Mouse (Mus musculus) myocyte (in vitro differentiated cells): ENCODE results near the gene Phka2. TPM values are rescaled to one million over a fixed set of nuclear protein-coding genes. Genes with fewer than 3 reads are reported as not detected.

Experiments
- H3K27me3 ChIP-seq: one replicate; pipeline ENCODE4 v1.6.1; 2011; ENCODE audit not compliant: control insufficient read depth, insufficient read depth, insufficient read length
- H3K36me3 ChIP-seq: one replicate; pipeline ENCODE4 v1.6.1; 2011; ENCODE audit not compliant: control insufficient read depth, insufficient read depth
- H3K4me2 ChIP-seq: one replicate; pipeline ENCODE4 v1.6.1; 2011; ENCODE audit warnings: low read depth, control low read depth
- H3K4me3 ChIP-seq: one replicate; pipeline ENCODE4 v1.5.1; 2011; ENCODE audit warnings: mild to moderate bottlenecking, control low read depth, moderate library complexity
- H3K79me2 ChIP-seq: one replicate; pipeline ENCODE4 v1.6.1; 2011; ENCODE audit not compliant: control insufficient read depth, insufficient read depth
- H3ac ChIP-seq: one replicate; pipeline ENCODE4 v1.6.1; 2011; ENCODE audit not compliant: control insufficient read depth, insufficient read length
- CEBPB ChIP-seq: IDR thresholded peaks from 2 replicates; pipeline ENCODE4 v1.6.1; 2011; ENCODE audit warnings: mild to moderate bottlenecking, moderate library complexity; ENCODE audit not compliant: poor library complexity, insufficient read depth, severe bottlenecking
- E2F4 ChIP-seq: IDR thresholded peaks from one replicate; pipeline ENCODE4 v1.6.1; 2011; ENCODE audit warnings: mild to moderate bottlenecking, control low read depth, moderate library complexity; ENCODE audit not compliant: insufficient read depth
- MAX ChIP-seq: IDR thresholded peaks from one replicate; pipeline ENCODE4 v1.6.1; 2011; ENCODE audit warnings: low read depth, mild to moderate bottlenecking, control low read depth
- MYOD1 ChIP-seq, 3 experiments: IDR thresholded peaks; one replicate each; pipeline ENCODE4 v1.6.1; 2011; ENCODE audit warnings: control low read depth in 2 of 3, low read depth in 2 of 3, mild to moderate bottlenecking in 2 of 3, moderate library complexity in 1 of 3; ENCODE audit not compliant: insufficient read length in 2 of 3, control insufficient read depth in 1 of 3
- MYOG ChIP-seq, 3 experiments: IDR thresholded peaks; one replicate each; pipeline ENCODE4 v1.6.1; 2011; ENCODE audit warnings: control low read depth in 2 of 3, low read depth in 2 of 3, mild to moderate bottlenecking in 2 of 3; ENCODE audit not compliant: insufficient read length in 2 of 3, control insufficient read depth in 1 of 3, insufficient read depth in 1 of 3
- POLR2A ChIP-seq: IDR thresholded peaks from one replicate; pipeline ENCODE4 v1.6.1; 2011; ENCODE audit warnings: low read depth, mild to moderate bottlenecking, control low read depth, moderate library complexity; ENCODE audit not compliant: insufficient read length
- POLR2AphosphoS2 ChIP-seq: IDR thresholded peaks from one replicate; pipeline ENCODE4 v1.6.1; 2011; ENCODE audit warnings: low read depth, control low read depth; ENCODE audit not compliant: insufficient read length
- REST ChIP-seq: IDR thresholded peaks from one replicate; pipeline ENCODE4 v1.6.1; 2011; ENCODE audit warnings: mild to moderate bottlenecking, control low read depth, moderate library complexity; ENCODE audit not compliant: insufficient read depth, insufficient read length
- SRF ChIP-seq: IDR thresholded peaks from one replicate; pipeline ENCODE4 v1.6.1; 2011; ENCODE audit warnings: low read depth; ENCODE audit not compliant: control insufficient read depth, insufficient read length
- TCF12 ChIP-seq: IDR thresholded peaks from one replicate; pipeline ENCODE4 v1.6.1; 2011; ENCODE audit warnings: mild to moderate bottlenecking, control low read depth; ENCODE audit not compliant: poor library complexity, insufficient read depth, severe bottlenecking
- TCF3 ChIP-seq: IDR thresholded peaks from one replicate; pipeline ENCODE4 v1.6.1; 2011; ENCODE audit warnings: low read depth, control low read depth; ENCODE audit not compliant: insufficient read length
- USF1 ChIP-seq: IDR thresholded peaks from one replicate; pipeline ENCODE4 v1.6.1; 2011; ENCODE audit warnings: low read depth, mild to moderate bottlenecking, control low read depth, moderate library complexity
- polyA plus RNA-seq: library from polyadenylated mRNA; unstranded; fragments of >200 nt; fragmentation: generic; extraction: Trizol; gene quantifications from one replicate; pipeline ENCODE4 v1.2.1, GENCODE M21; 2012; ENCODE audit warnings: missing spikeins

Gene Phka2
- polyA plus RNA-seq, 1 experiment: 12.1 TPM

DNA sequence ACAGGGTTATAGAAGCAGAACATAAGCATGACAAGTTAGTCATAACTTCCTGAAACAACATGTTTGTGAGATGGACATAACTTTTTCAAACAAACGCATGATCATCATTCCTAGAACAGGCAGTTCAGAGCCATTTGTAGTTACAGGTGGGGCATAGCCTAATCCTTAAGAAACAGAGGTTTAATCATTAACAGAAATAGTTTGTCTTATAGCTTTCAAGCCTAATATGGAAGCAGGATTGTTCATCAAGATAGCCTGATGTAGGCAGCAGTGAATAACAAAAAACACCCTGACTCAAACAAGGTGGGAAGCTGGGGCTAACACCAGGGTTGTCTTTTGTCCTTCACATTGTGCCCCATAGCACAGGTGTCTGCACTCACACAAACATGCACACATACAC, 100.8 kb downstream of the Phka2 start:
- H3K4me3 ChIP-seq: no peak overlapping the region
- no peak overlapping the region for H3K4me2 ChIP-seq
- TF ChIP-seq MYOD1 (IDR thresholded peaks at IDR 0.05; ENCODE audit: control insufficient read depth in 1 of 3, insufficient read length in 2 of 3, low read depth in 2 of 3) (no peak), USF1 (no peak), SRF (no peak), MYOG (IDR thresholded peaks at IDR 0.05; ENCODE audit: control insufficient read depth in 1 of 3, insufficient read depth in 1 of 3, insufficient read length in 2 of 3, low read depth in 2 of 3) (no peak), CEBPB (no peak), E2F4 (no peak), POLR2AphosphoS2 (no peak), MAX (no peak), REST (no peak)
- no peak overlapping the region for H3ac ChIP-seq
- H3K79me2 ChIP-seq: no peaks in the 10 kb centered on the region
- H3K36me3 ChIP-seq: no peaks in the 10 kb centered on the region
- no peaks in the 10 kb centered on the region for H3K27me3 ChIP-seq

DNA sequence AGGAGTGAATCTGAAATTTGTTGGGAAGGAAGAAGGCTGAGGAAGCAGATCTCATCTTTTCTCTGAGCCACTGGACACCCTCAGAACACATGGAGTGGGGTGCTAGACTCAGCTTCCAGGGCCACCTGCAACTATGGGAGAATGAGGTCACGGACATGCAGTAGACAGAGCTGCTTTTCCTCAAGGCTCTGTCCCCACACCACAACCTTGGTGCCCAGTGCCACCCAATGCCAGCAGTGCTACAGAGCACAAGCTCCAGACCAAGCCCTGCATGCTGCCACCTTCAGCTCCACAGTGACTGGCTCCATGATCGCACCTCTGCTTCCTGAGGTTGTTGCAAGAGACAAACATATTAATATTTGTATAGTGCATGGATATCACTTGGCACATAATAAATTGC, 101.3 kb downstream of the Phka2 start:
- no peaks in the 10 kb centered on the region for H3K36me3 ChIP-seq

DNA sequence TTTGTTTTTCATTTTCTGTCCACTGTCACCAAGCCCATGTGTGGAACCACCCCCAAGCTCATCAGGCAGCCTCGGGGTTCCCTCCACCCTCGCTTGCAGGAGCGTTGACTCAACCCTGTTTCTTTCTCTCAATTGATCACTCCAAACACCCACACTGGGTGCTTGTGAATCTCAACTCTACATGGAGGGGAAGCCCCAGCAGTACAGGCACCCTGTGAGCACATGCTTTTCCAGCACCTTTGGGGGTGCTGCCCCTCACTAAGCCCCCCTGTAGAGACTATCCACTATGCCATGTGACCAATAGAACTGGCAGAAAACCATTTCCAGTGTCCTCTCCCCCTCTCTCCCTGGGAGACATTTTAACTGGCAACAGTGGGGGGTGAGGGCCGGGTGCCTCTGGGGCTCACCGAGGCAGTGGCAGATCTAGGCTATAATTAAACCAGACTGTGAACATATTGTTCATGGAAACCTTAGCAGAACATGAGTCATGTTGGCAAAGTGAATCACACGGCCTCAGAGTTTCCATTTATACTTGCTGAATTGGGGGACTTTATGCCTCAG, 102.1 kb downstream of the Phka2 start:
- TF ChIP-seq POLR2A (no peak), SRF (no peak), MAX (no peak), REST (no peak), USF1 (no peak), TCF12 (no peak)
- H3ac ChIP-seq: no peak overlapping the region
- H3K27me3 ChIP-seq: no peaks in the 10 kb centered on the region
- H3K4me2 ChIP-seq: peak overlapping the region; percentile 69
- no peaks in the 10 kb centered on the region for H3K79me2 ChIP-seq
- no peaks in the 10 kb centered on the region for H3K36me3 ChIP-seq
- H3K4me3 ChIP-seq: no peak overlapping the region

More for the DNA sequence above, 101.3 kb downstream of the Phka2 start:
- no peaks in the 10 kb centered on the region for H3K79me2 ChIP-seq
- no peak overlapping the region for H3K4me2 ChIP-seq
- no peak overlapping the region for H3ac ChIP-seq
- no peak overlapping the region for H3K4me3 ChIP-seq
- peak; percentile 63 for TF ChIP-seq POLR2AphosphoS2
- no peak for TF ChIP-seq CEBPB
- no peaks in the 10 kb centered on the region for H3K27me3 ChIP-seq

DNA sequence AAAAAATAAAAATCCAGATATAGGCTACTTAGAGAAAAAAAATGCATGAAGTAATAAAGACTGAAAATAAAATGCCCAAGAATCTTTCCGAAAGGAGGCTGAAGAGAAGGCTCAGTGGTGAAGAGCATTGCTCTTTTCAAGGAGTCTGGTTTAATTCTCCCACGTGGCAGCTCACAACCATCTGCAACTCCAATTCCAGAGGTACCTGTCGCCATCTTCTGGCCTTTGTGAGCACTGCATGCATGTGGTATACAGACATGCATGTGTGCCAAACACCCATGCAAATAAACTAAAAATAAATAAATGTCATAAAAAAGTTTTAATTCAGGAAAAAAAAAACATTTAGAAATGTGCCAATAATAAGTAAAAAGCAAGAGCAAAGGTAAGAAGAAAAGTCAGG, 107.9 kb downstream of the Phka2 start:
- Histone ChIP-seq H3K79me2 (no peaks in the 10 kb centered on the region), H3K4me3 (no peak overlapping the region), H3K4me2 (no peak overlapping the region), H3K36me3 (no peaks in the 10 kb centered on the region), H3K27me3 (no peaks in the 10 kb centered on the region), H3ac (no peak overlapping the region)
- TF ChIP-seq USF1 (no peak), TCF3 (no peak), MYOG (IDR thresholded peaks at IDR 0.05; ENCODE audit: control insufficient read depth in 1 of 3, insufficient read depth in 1 of 3, insufficient read length in 2 of 3, low read depth in 2 of 3) (no peak), POLR2AphosphoS2 (no peak)

DNA sequence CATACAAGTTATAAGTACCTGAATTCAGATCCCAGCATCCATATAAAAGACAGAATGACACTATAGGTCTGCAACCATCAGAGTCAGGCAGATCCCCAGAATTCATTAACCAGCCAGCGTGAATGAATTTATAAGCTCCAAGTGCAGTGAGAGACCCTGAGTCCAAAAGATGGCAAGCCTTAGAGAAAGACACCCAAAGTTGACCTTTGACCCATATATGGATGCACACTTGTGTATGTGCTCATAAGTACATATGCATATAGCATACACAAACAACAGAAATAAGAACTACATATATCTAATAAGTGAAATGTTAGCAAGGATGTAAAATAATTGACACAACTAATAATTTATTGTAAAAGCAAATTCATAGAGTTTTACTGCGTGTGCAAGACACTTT, 108.5 kb downstream of the Phka2 start:
- H3K27me3 ChIP-seq: no peaks in the 10 kb centered on the region
- no peaks in the 10 kb centered on the region for H3K36me3 ChIP-seq
- no peak overlapping the region for H3K4me3 ChIP-seq
- no peak overlapping the region for H3ac ChIP-seq
- no peak overlapping the region for H3K4me2 ChIP-seq
- TF ChIP-seq POLR2AphosphoS2: no peak
- TF ChIP-seq REST: no peak
- no peak for TF ChIP-seq MAX
- TF ChIP-seq USF1: no peak
- no peak for TF ChIP-seq TCF12
- no peak for TF ChIP-seq POLR2A
- H3K79me2 ChIP-seq: no peaks in the 10 kb centered on the region

DNA sequence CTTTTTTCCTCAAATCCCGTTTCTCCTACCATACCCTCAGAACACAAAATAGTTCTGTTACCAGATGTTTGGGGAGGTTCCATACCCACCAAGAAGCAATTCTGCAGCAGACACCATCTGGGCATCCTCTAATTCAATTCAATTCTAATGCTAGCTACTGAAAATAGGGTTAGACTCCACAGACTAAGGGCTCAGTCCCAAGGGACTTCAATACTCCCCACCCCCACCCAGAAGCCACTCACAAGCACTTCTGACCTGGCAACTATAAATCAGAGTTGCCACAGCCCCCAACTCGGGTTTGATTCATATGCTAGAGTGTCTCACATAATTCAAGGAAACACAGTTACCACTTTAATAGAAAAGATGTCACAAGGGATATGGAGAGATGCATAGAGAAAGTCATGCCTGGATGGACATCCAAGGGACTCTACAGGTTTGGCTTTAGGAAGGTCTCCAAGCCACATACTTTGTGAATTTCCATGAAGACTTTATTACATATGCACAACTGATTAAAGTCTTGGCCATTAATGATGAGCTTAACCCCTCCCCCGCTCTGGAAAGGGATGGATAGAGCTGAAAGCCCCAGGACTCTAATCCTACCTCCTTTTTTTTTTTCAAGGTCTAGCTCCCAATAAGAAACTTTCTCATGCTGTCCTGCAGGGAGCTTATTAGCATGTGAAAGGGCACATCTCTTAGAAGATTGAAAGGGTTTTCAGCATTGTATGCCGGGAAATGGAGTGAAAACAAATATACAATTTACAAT, 109.1 kb downstream of the Phka2 start:
- Histone ChIP-seq H3K4me2 (no peak overlapping the region), H3K27me3 (no peaks in the 10 kb centered on the region), H3K79me2 (no peaks in the 10 kb centered on the region), H3K4me3 (no peak overlapping the region), H3K36me3 (no peaks in the 10 kb centered on the region), H3ac (no peak overlapping the region)
- TF ChIP-seq POLR2A: no peak
- TF ChIP-seq REST: no peak
- TF ChIP-seq POLR2AphosphoS2: no peak
- no peak for TF ChIP-seq TCF12
- TF ChIP-seq MAX: no peak
- no peak for TF ChIP-seq E2F4
- TF ChIP-seq USF1: no peak
- TF ChIP-seq MYOD1 (IDR thresholded peaks at IDR 0.05; ENCODE audit: control insufficient read depth in 1 of 3, insufficient read length in 2 of 3, low read depth in 2 of 3): no peak
- TF ChIP-seq SRF: no peak
- no peak for TF ChIP-seq CEBPB
- TF ChIP-seq TCF3: no peak
- no peak for TF ChIP-seq MYOG (IDR thresholded peaks at IDR 0.05; ENCODE audit: control insufficient read depth in 1 of 3, insufficient read depth in 1 of 3, insufficient read length in 2 of 3, low read depth in 2 of 3)
